Mouse (Mus musculus): ENCODE measurements at regions not wholly inside any gene's neighbourhood (a gene's known extent, or its start where the extent isn't known, plus 50 kb on each side); places are given as distances from the start of the nearest gene placed in this dataset.
A peak's percentile ranks its signal among the peaks of the same experiment; 100 is the strongest.
"Not testable (repeated sequence)": the region's sequence is repeated elsewhere in the genome, so short reads cannot be mapped to it uniquely, and the experiment has no call there.

GRCm38 (mm10) chr1:184244730-184245488 lies 210.8 kb upstream of the 1700056E22Rik start:
- DNase-seq (ENCODE audit: low spot score in 2 of 2) = no peak

- DNase-seq (ENCODE audit: low spot score in 2 of 2) = no peak
These were observed 210.2 kb upstream of the 1700056E22Rik start for GRCm38 (mm10) chr1:184244296-184244695.

- no peak for DNase-seq (ENCODE audit: low spot score in 2 of 2)
These were observed 207.7 kb upstream of the 1700056E22Rik start for GRCm38 (mm10) chr1:184241846-184242245.

- DNase-seq (ENCODE audit: low spot score in 2 of 2) = peak; percentile 74 to 76
These were observed 201.3 kb upstream of the 1700056E22Rik start for GRCm38 (mm10) chr1:184235131-184235983.

- DNase-seq (ENCODE audit: low spot score in 2 of 2) = no peak
These were observed 200.4 kb upstream of the 1700056E22Rik start for GRCm38 (mm10) chr1:184234320-184234988.

GRCm38 (mm10) chr1:184233741-184234255 lies 199.7 kb upstream of the 1700056E22Rik start:
- no peak for DNase-seq (ENCODE audit: low spot score in 2 of 2)

- DNase-seq (ENCODE audit: low spot score in 2 of 2) = no peak
These were observed 188.2 kb upstream of the 1700056E22Rik start for GRCm38 (mm10) chr1:184222326-184222725.

- no peak for DNase-seq (ENCODE audit: low spot score in 2 of 2)
These were observed 187.7 kb upstream of the 1700056E22Rik start for GRCm38 (mm10) chr1:184221792-184222191.

GRCm38 (mm10) chr1:184197272-184197671 lies 163.2 kb upstream of the 1700056E22Rik start:
- no peak for DNase-seq (ENCODE audit: low spot score in 2 of 2)

GRCm38 (mm10) chr1:184191325-184191724 lies 157.2 kb upstream of the 1700056E22Rik start:
- no peak for DNase-seq (ENCODE audit: low spot score in 2 of 2)

- no peak for DNase-seq (ENCODE audit: low spot score in 2 of 2)
These were observed 153.5 kb upstream of the 1700056E22Rik start for GRCm38 (mm10) chr1:184187582-184187981.

- no peak for DNase-seq (ENCODE audit: low spot score in 2 of 2)
These were observed 148.1 kb upstream of the 1700056E22Rik start for GRCm38 (mm10) chr1:184182163-184182562.

GRCm38 (mm10) chr1:184174416-184174815 lies 140.3 kb upstream of the 1700056E22Rik start:
- not testable (repeated sequence) for DNase-seq (ENCODE audit: low spot score in 2 of 2)

GRCm38 (mm10) chr1:184173739-184174138 lies 139.6 kb upstream of the 1700056E22Rik start:
- no peak for DNase-seq (ENCODE audit: low spot score in 2 of 2)

- no peak for DNase-seq (ENCODE audit: low spot score in 2 of 2)
These were observed 138.9 kb upstream of the 1700056E22Rik start for GRCm38 (mm10) chr1:184172986-184173385.

- DNase-seq (ENCODE audit: low spot score in 2 of 2) = no peak
These were observed 137.5 kb upstream of the 1700056E22Rik start for GRCm38 (mm10) chr1:184171601-184172000.

GRCm38 (mm10) chr1:184170926-184171325 lies 136.8 kb upstream of the 1700056E22Rik start:
- no peak for DNase-seq (ENCODE audit: low spot score in 2 of 2)

GRCm38 (mm10) chr1:184169967-184170366 lies 135.9 kb upstream of the 1700056E22Rik start:
- no peak for DNase-seq (ENCODE audit: low spot score in 2 of 2)

GRCm38 (mm10) chr1:184169034-184169783 lies 135.1 kb upstream of the 1700056E22Rik start:
- no peak for DNase-seq (ENCODE audit: low spot score in 2 of 2)

GRCm38 (mm10) chr1:184166951-184167350 lies 132.8 kb upstream of the 1700056E22Rik start:
- no peak for DNase-seq (ENCODE audit: low spot score in 2 of 2)

GRCm38 (mm10) chr1:184162526-184162925 lies 128.4 kb upstream of the 1700056E22Rik start:
- not testable (repeated sequence) for DNase-seq (ENCODE audit: low spot score in 2 of 2)

Measured in adrenal gland, adult 18-20 months (tissue).